In the genomic region with DNA sequence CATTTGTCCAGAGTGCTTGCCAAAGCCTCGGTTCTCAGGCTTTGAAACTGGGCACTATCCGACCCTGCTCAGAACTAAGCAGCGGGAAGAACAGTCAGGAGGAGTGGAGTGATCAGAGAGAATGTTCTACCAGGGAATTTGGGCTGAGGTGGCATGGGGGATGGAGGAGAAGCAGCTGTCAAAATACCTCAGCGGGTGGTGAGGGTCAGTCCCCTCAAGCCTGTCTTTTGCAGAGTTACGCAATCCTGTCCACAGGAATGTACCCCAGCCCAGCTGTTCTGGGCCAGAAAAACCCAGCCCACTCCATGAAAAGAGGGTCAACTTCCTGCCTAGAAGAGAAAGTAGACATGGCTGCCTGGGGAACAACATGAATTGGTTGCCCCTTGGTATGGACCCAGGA, we compare ENCODE assay signal across 18 mouse cellular contexts. TPM values are rescaled to one million over a fixed set of nuclear protein-coding genes. Genes with fewer than 3 reads are reported as not detected.
DNase-seq lines count a peak whose midpoint lies in the region; ATAC-seq and TF ChIP-seq lines count a peak whose summit lies in the region.
"Had no signal": no experiment of that assay in that cellular context is flagged by ENCODE, and none has a peak within 500 bp of the region (broad histone marks: within the 10 kb centered on the region; RNA-seq: fewer than 3 reads in every experiment).

No protein-coding gene starts in this region.

- 0 out of 2 replicates have a peak, but pooled peaks have one; percentile 26 for ATAC-seq in embryonic facial prominence, embryonic 14.5 days (ENCODE audit: low read depth)
- no peak for ATAC-seq in liver, embryonic 13.5 days (ENCODE audit: low read depth)
- no peak for ATAC-seq in liver, embryonic 11.5 days (replicated peaks; ENCODE audit: low FRiP score)
- ATAC-seq: activated CD4-positive, CD25-positive, alpha-beta regulatory T cell, adult 4 months; forebrain, postnatal 0 days had no signal

- no peak for TF ChIP-seq CTCF in C2C12 (IDR thresholded peaks at IDR 0.05; ENCODE audit: control insufficient read depth, insufficient read depth, insufficient read length)

- no peaks in the 10 kb centered on the region for H3K4me1 ChIP-seq in embryonic facial prominence, embryonic 14.5 days (ENCODE audit: control insufficient read depth, insufficient read depth, low read length)
- peaks cover 45% of the 10 kb centered on the region for H3K4me1 ChIP-seq in embryonic facial prominence, embryonic 10.5 days
- peaks cover 55% of the 10 kb centered on the region for H3K4me1 ChIP-seq in liver, embryonic 13.5 days (replicated peaks)
- H3K4me1 ChIP-seq in liver, embryonic 11.5 days (replicated peaks; ENCODE audit: control insufficient read depth, insufficient read depth, low read length): peaks cover 15% of the 10 kb centered on the region

- WGBS in embryonic facial prominence, embryonic 14.5 days: 57% methylated on average over 5 of the region's 5 CpGs
- WGBS in embryonic facial prominence, embryonic 10.5 days: 65% methylated on average over 5 of the region's 5 CpGs
- WGBS in liver, embryonic 13.5 days (ENCODE audit: insufficient replicate concordance): 69% methylated on average over 5 of the region's 5 CpGs
- WGBS in liver, embryonic 11.5 days: 77% methylated on average over 5 of the region's 5 CpGs

- no peaks in the 10 kb centered on the region for H3K79me2 ChIP-seq in C2C12 (ENCODE audit: control insufficient read depth, insufficient read depth)

- no peak overlapping the region for H3K4me3 ChIP-seq in embryonic facial prominence, embryonic 14.5 days (ENCODE audit: low read depth, low read length)
- no peak overlapping the region for H3K4me3 ChIP-seq in embryonic facial prominence, embryonic 10.5 days
- 0 out of 2 replicates have a peak overlapping the region, but pooled peaks have one; percentile 33 for H3K4me3 ChIP-seq in liver, embryonic 13.5 days (replicated peaks)
- H3K4me3 ChIP-seq in liver, embryonic 11.5 days (ENCODE audit: low read depth, low read length): no peak overlapping the region
- H3K4me3 ChIP-seq in C2C12 (ENCODE audit: insufficient read depth, poor library complexity, severe bottlenecking): no peak overlapping the region
- H3K4me3 ChIP-seq: embryonic facial prominence, embryonic 13.5 days; heart, embryonic 13.5 days had no signal

- no peaks in the 10 kb centered on the region for H3K9me3 ChIP-seq in embryonic facial prominence, embryonic 14.5 days (ENCODE audit: control insufficient read depth, low read length)
- no peaks in the 10 kb centered on the region for H3K9me3 ChIP-seq in embryonic facial prominence, embryonic 10.5 days
- no peaks in the 10 kb centered on the region for H3K9me3 ChIP-seq in liver, embryonic 13.5 days (replicated peaks)
- H3K9me3 ChIP-seq in liver, embryonic 11.5 days (ENCODE audit: control insufficient read depth, low read length): no peaks in the 10 kb centered on the region
- H3K9me3 ChIP-seq: embryonic facial prominence, embryonic 13.5 days; heart, embryonic 13.5 days had no signal

- peaks cover 22% of the 10 kb centered on the region for H3K36me3 ChIP-seq in embryonic facial prominence, embryonic 14.5 days (ENCODE audit: control insufficient read depth, insufficient read depth, low read length)
- peaks cover 29% of the 10 kb centered on the region for H3K36me3 ChIP-seq in embryonic facial prominence, embryonic 10.5 days (replicated peaks)
- H3K36me3 ChIP-seq in liver, embryonic 13.5 days: no peaks in the 10 kb centered on the region
- H3K36me3 ChIP-seq in liver, embryonic 11.5 days (ENCODE audit: control insufficient read depth, insufficient read depth, low read length): no peaks in the 10 kb centered on the region
- peaks cover 5% of the 10 kb centered on the region for H3K36me3 ChIP-seq in C2C12 (ENCODE audit: control insufficient read depth, insufficient read depth)
- H3K36me3 ChIP-seq: G1E; heart, embryonic 13.5 days had no signal

- H3K27me3 ChIP-seq in embryonic facial prominence, embryonic 14.5 days (replicated peaks; ENCODE audit: control insufficient read depth, insufficient read depth, low read length): no peaks in the 10 kb centered on the region
- H3K27me3 ChIP-seq in embryonic facial prominence, embryonic 10.5 days (replicated peaks; ENCODE audit: low read depth, poor library complexity, severe bottlenecking): no peaks in the 10 kb centered on the region
- H3K27me3 ChIP-seq in liver, embryonic 13.5 days: no peaks in the 10 kb centered on the region
- no peaks in the 10 kb centered on the region for H3K27me3 ChIP-seq in liver, embryonic 11.5 days (replicated peaks; ENCODE audit: control insufficient read depth, insufficient read depth, low read length)
- no peaks in the 10 kb centered on the region for H3K27me3 ChIP-seq in C2C12 (ENCODE audit: control insufficient read depth, insufficient read depth, insufficient read length)
- H3K27me3 ChIP-seq: embryonic facial prominence, embryonic 13.5 days; heart, embryonic 13.5 days had no signal

- DNase-seq in embryonic facial prominence, embryonic 14.5 days (ENCODE audit: low spot score): peak; percentile 48
- no peak for DNase-seq in embryonic facial prominence, embryonic 10.5 days (ENCODE audit: low spot score)
- no peak for DNase-seq in liver, embryonic 13.5 days
- DNase-seq in liver, embryonic 11.5 days (ENCODE audit: low spot score): no peak
- DNase-seq in mesoderm, embryonic 11.5 days (ENCODE audit: low read depth, low spot score): peak; percentile 54
- DNase-seq in heart, adult 8-10 months (ENCODE audit: low spot score): no peak
- DNase-seq: adrenal gland, postnatal 10 days; cerebellum, adult 9-10 months; forebrain, postnatal 0 days; kidney, adult 11 months; right cerebral cortex, postnatal 4 days; thymus, postnatal 14 days had no signal

- no peak overlapping the region for H3ac ChIP-seq in C2C12 (ENCODE audit: control insufficient read depth, insufficient read length, low read depth)

- H3K4me2 ChIP-seq in embryonic facial prominence, embryonic 14.5 days (ENCODE audit: low read depth, low read length): no peak overlapping the region
- H3K4me2 ChIP-seq in liver, embryonic 13.5 days: peak overlapping the region; percentile 51; the same call in 1 of the 2 replicates
- no peak overlapping the region for H3K4me2 ChIP-seq in liver, embryonic 11.5 days
- H3K4me2 ChIP-seq: embryonic facial prominence, embryonic 13.5 days; heart, embryonic 13.5 days; hindbrain, embryonic 14.5 days had no signal

- H3K27ac ChIP-seq in embryonic facial prominence, embryonic 14.5 days (replicated peaks; ENCODE audit: low read depth, low read length): no peak overlapping the region
- H3K27ac ChIP-seq in embryonic facial prominence, embryonic 10.5 days (replicated peaks): no peak overlapping the region
- no peak overlapping the region for H3K27ac ChIP-seq in liver, embryonic 13.5 days
- H3K27ac ChIP-seq in liver, embryonic 11.5 days (ENCODE audit: low read depth, low read length): no peak overlapping the region
- H3K27ac ChIP-seq: embryonic facial prominence, embryonic 13.5 days; heart, embryonic 13.5 days; hindbrain, embryonic 14.5 days had no signal

- no peak overlapping the region for H3K9ac ChIP-seq in embryonic facial prominence, embryonic 14.5 days (ENCODE audit: low read depth, low read length)
- H3K9ac ChIP-seq in liver, embryonic 13.5 days: no peak overlapping the region
- H3K9ac ChIP-seq in liver, embryonic 11.5 days (ENCODE audit: low read depth, low read length): no peak overlapping the region
- H3K9ac ChIP-seq: embryonic facial prominence, embryonic 13.5 days; forebrain, postnatal 0 days; heart, embryonic 13.5 days; hindbrain, embryonic 14.5 days had no signal

- no peaks in the 10 kb centered on the region for H3K79me3 ChIP-seq in C2C12 (ENCODE audit: low read depth)

TF ChIP-seq in C2C12, 6 proteins besides CTCF, POLR2A, EP300 and RAD21:
- TF ChIP-seq MYOD1 (IDR thresholded peaks at IDR 0.05; ENCODE audit: control insufficient read depth, insufficient read length, low read depth): peak; percentile 95
- no peak for TF ChIP-seq USF1 (IDR thresholded peaks at IDR 0.05; ENCODE audit: low read depth)
- TF ChIP-seq MAX (IDR thresholded peaks at IDR 0.05): no peak
- peak; percentile 85 for TF ChIP-seq CEBPB (IDR thresholded peaks at IDR 0.05; ENCODE audit: low read depth)

RNA-seq across cellular contexts. Expression of gene Chst15, which starts 56.4 kb away (rescaled TPM):
- polyA plus RNA-seq in embryonic facial prominence, embryonic 14.5 days (2014; fragmentation: Nextera tagmentation; extraction: Ambion mirVana): 14.2 and 16.2 TPM in 2 replicates
- 11.8 and 12.7 TPM in 2 replicates for polyA plus RNA-seq in embryonic facial prominence, embryonic 10.5 days (2016; fragmentation: Nextera tagmentation; extraction: Ambion mirVana)
- 4.6 and 5.5 TPM in 2 replicates for polyA plus RNA-seq in liver, embryonic 13.5 days (2015; fragmentation: Nextera tagmentation; extraction: Ambion mirVana)
- 12.8 and 14.1 TPM in 2 replicates for polyA plus RNA-seq in liver, embryonic 11.5 days (2014; fragmentation: Nextera tagmentation; extraction: Ambion mirVana)
- 8.9 TPM for polyA plus RNA-seq in C2C12 (2012; fragmentation: generic; extraction: Trizol)
- 1 to 10 TPM; 5.5 to 8.9 (median 6.6) TPM for total RNA-seq in heart, adult 8-10 months (2022)
- polyA plus RNA-seq: G1E had no signal

Comparison
In these comparisons a context has a peak if more than half of its experiments do, and no peak if none do; other contexts are left out.
1. DNase-seq: peak in embryonic facial prominence, embryonic 14.5 days (single experiment) and mesoderm, embryonic 11.5 days (single experiment); none in embryonic facial prominence, embryonic 10.5 days (single experiment), liver, embryonic 13.5 days (single experiment), liver, embryonic 11.5 days (single experiment) and heart, adult 8-10 months (single experiment).